Mouse (Mus musculus) testis, adult 2 months (tissue): ENCODE data around the gene 4932414N04Rik. TPM values are rescaled to one million over a fixed set of nuclear protein-coding genes. Genes with fewer than 3 reads are reported as not detected.
"Not testable (repeated sequence)": the region's sequence is repeated elsewhere in the genome, so short reads cannot be mapped to it uniquely, and the experiment has no call there.

ENCODE experiments used
- H3K27ac ChIP-seq: fragments of 200-500 bp; 2 replicates; pipeline ENCODE4 v1.5.1; 2012; ENCODE audit warnings: low read depth, low read length; ENCODE audit not compliant: control insufficient read depth, insufficient read depth
- H3K27me3 ChIP-seq: fragments of 200-500 bp; 2 replicates; pipeline ENCODE4 v1.6.1; 2012; ENCODE audit warnings: mild to moderate bottlenecking, low read length, moderate library complexity; ENCODE audit not compliant: control insufficient read depth, insufficient read depth
- H3K36me3 ChIP-seq: fragments of 200-500 bp; 2 replicates; pipeline ENCODE4 v1.6.1; 2012; ENCODE audit warnings: mild to moderate bottlenecking, low read length; ENCODE audit not compliant: control insufficient read depth, insufficient read depth
- H3K4me1 ChIP-seq: fragments of 200-500 bp; 2 replicates; pipeline ENCODE4 v1.6.1; 2012; ENCODE audit warnings: low read length; ENCODE audit not compliant: control insufficient read depth, insufficient read depth
- H3K4me3 ChIP-seq: fragments of 200-500 bp; 2 replicates; pipeline ENCODE4 v1.5.1; 2012; ENCODE audit warnings: low read depth, mild to moderate bottlenecking, low read length, moderate library complexity, mixed read lengths; ENCODE audit not compliant: control insufficient read depth
- CTCF ChIP-seq: fragments of 200-500 bp; IDR thresholded peaks from 2 replicates; pipeline ENCODE4 v1.5.1; 2012; ENCODE audit warnings: low read depth, mild to moderate bottlenecking, inconsistent platforms, low read length, moderate library complexity; ENCODE audit not compliant: control insufficient read depth, insufficient read depth, insufficient replicate concordance
- POLR2A ChIP-seq: fragments of 200-500 bp; IDR thresholded peaks from 2 replicates; pipeline ENCODE4 v1.6.1; 2012; ENCODE audit warnings: low read depth, mild to moderate bottlenecking, inconsistent platforms, low read length, moderate library complexity; ENCODE audit not compliant: control insufficient read depth
- polyA plus RNA-seq: library from polyadenylated mRNA; depleted of rRNA; stranded (reverse); fragments of >200 nt; gene quantifications from 2 replicates; pipeline ENCODE4 v1.2.3, GENCODE M21; 2012

The 4932414N04Rik gene
- polyA plus RNA-seq, 1 experiment, result 25.1 TPM

GRCm38 (mm10) chr2:68767186-68767890 is 111.1 kb downstream of the 4932414N04Rik start:
- no peak overlapping the region for H3K27ac ChIP-seq
- TF ChIP-seq POLR2A (no peak), CTCF (no peak)
- no peaks in the 10 kb centered on the region for H3K36me3 ChIP-seq
- H3K4me1 ChIP-seq, result no peaks in the 10 kb centered on the region
- no peaks in the 10 kb centered on the region for H3K27me3 ChIP-seq
- no peak overlapping the region for H3K4me3 ChIP-seq

- Histone ChIP-seq H3K27me3 (no peaks in the 10 kb centered on the region), H3K4me3 (peak overlapping the region; percentile 52), H3K4me1 (no peaks in the 10 kb centered on the region), H3K27ac (peak overlapping the region; percentile 16; the same call in 1 of the 2 replicates), H3K36me3 (no peaks in the 10 kb centered on the region)
- no peak for TF ChIP-seq POLR2A
- no peak for TF ChIP-seq CTCF
These were observed 126.2 kb downstream of the 4932414N04Rik start for GRCm38 (mm10) chr2:68782268-68783132.

- not testable (repeated sequence) for H3K4me1 ChIP-seq, H3K36me3 ChIP-seq, H3K27me3 ChIP-seq, H3K27ac ChIP-seq, H3K4me3 ChIP-seq
These were observed 127.4 kb downstream of the 4932414N04Rik start for GRCm38 (mm10) chr2:68783664-68784063.

- Histone ChIP-seq H3K4me3 (no peak overlapping the region), H3K27ac (no peak overlapping the region), H3K27me3 (no peaks in the 10 kb centered on the region), H3K36me3 (no peaks in the 10 kb centered on the region), H3K4me1 (no peaks in the 10 kb centered on the region)
- TF ChIP-seq POLR2A (no peak), CTCF (peak; percentile 52; the same call in 1 of the 2 replicates)
These were observed 128.6 kb downstream of the 4932414N04Rik start for GRCm38 (mm10) chr2:68784710-68785427.

GRCm38 (mm10) chr2:68787161-68787675 is 130.9 kb downstream of the 4932414N04Rik start:
- no peak overlapping the region for H3K27ac ChIP-seq
- TF ChIP-seq CTCF (no peak), POLR2A (no peak)
- H3K4me3 ChIP-seq, result no peak overlapping the region
- H3K27me3 ChIP-seq, result no peaks in the 10 kb centered on the region
- no peaks in the 10 kb centered on the region for H3K4me1 ChIP-seq
- no peaks in the 10 kb centered on the region for H3K36me3 ChIP-seq

GRCm38 (mm10) chr2:68792296-68792695 is 136.0 kb downstream of the 4932414N04Rik start:
- Histone ChIP-seq H3K4me1 (no peaks in the 10 kb centered on the region; the same call in 1 of the 2 replicates), H3K4me3 (no peak overlapping the region), H3K36me3 (no peaks in the 10 kb centered on the region), H3K27ac (no peak overlapping the region), H3K27me3 (no peaks in the 10 kb centered on the region)
- TF ChIP-seq POLR2A (no peak), CTCF (no peak)

- Histone ChIP-seq H3K27ac (no peak overlapping the region), H3K4me1 (no peaks in the 10 kb centered on the region; the same call in 1 of the 2 replicates), H3K4me3 (no peak overlapping the region), H3K27me3 (no peaks in the 10 kb centered on the region), H3K36me3 (no peaks in the 10 kb centered on the region)
- TF ChIP-seq POLR2A (no peak), CTCF (no peak)
These were observed 137.2 kb downstream of the 4932414N04Rik start for GRCm38 (mm10) chr2:68793472-68793871.
